Mouse (Mus musculus) ES-Bruce4 (cell line): ENCODE measurements around the gene Ubqln4. TPM values are rescaled to one million over a fixed set of nuclear protein-coding genes. Genes with fewer than 3 reads are reported as not detected.
"Not testable (repeated sequence)": the region's sequence is repeated elsewhere in the genome, so short reads cannot be mapped to it uniquely, and the experiment has no call there.

ENCODE experiments used
- H3K27ac ChIP-seq: 2 replicates; pipeline ENCODE4 v1.5.1; 2012; ENCODE audit warnings: low read length, inconsistent platforms; ENCODE audit not compliant: insufficient read depth
- H3K27me3 ChIP-seq: 2 replicates; pipeline ENCODE4 v1.6.1; 2012; ENCODE audit warnings: mild to moderate bottlenecking, low read length, inconsistent platforms; ENCODE audit not compliant: control insufficient read depth, poor library complexity, insufficient read depth, severe bottlenecking
- H3K36me3 ChIP-seq: 2 replicates; pipeline ENCODE4 v1.6.1; 2012; ENCODE audit warnings: inconsistent platforms, mild to moderate bottlenecking, low read length, moderate library complexity; ENCODE audit not compliant: control insufficient read depth, poor library complexity, insufficient read depth, severe bottlenecking
- H3K4me1 ChIP-seq: one replicate; pipeline ENCODE4 v1.8.1; 2011; ENCODE audit warnings: low read length; ENCODE audit not compliant: control insufficient read depth, insufficient read depth
- H3K4me3 ChIP-seq: 2 replicates; pipeline ENCODE4 v1.5.1; 2011; ENCODE audit warnings: low read depth, mild to moderate bottlenecking, low read length
- H3K9ac ChIP-seq: 2 replicates; pipeline ENCODE4 v1.6.1; 2012; ENCODE audit warnings: low read depth, mild to moderate bottlenecking, inconsistent platforms; ENCODE audit not compliant: poor library complexity, severe bottlenecking
- H3K9me3 ChIP-seq: replicated peaks from 2 replicates; pipeline ENCODE4 v1.6.1; 2012; ENCODE audit warnings: mild to moderate bottlenecking, low read length, inconsistent platforms; ENCODE audit not compliant: control insufficient read depth, poor library complexity, insufficient read depth, severe bottlenecking
- CTCF ChIP-seq: IDR thresholded peaks from one replicate; pipeline ENCODE4 v1.8.1; 2011; ENCODE audit warnings: low read depth, low read length
- EP300 ChIP-seq: IDR thresholded peaks from 2 replicates; pipeline ENCODE4 v1.6.1; 2011; ENCODE audit warnings: low read depth, low read length; ENCODE audit not compliant: insufficient read depth
- POLR2A ChIP-seq: IDR thresholded peaks from one replicate; pipeline ENCODE4 v1.8.1; 2011; ENCODE audit warnings: low read length; ENCODE audit not compliant: insufficient read depth
- polyA plus RNA-seq: library from polyadenylated mRNA; stranded (reverse); fragments of >200 nt; gene quantifications from 2 replicates; pipeline ENCODE4 v1.2.4, GENCODE M21; 2011; ENCODE audit warnings: low read depth; ENCODE audit not compliant: missing spikeins, insufficient read depth, insufficient read length

The Ubqln4 gene
- polyA plus RNA-seq, 1 experiment: 118 TPM

- Histone ChIP-seq H3K9me3 (peaks cover 4% of the 10 kb centered on the region), H3K27ac (peak overlapping the region; percentile 97), H3K36me3 (peaks cover 44% of the 10 kb centered on the region), H3K27me3 (no peaks in the 10 kb centered on the region), H3K9ac (peak overlapping the region; percentile 72), H3K4me3 (peak overlapping the region; percentile 69), H3K4me1 (peaks cover 4% of the 10 kb centered on the region)
- TF ChIP-seq POLR2A (no peak), CTCF (no peak), EP300 (no peak)
These were observed 16.1 kb downstream of the Ubqln4 start for GRCm38 (mm10) chr3:88569694-88570093.

- no peaks in the 10 kb centered on the region for H3K27me3 ChIP-seq
- H3K9me3 ChIP-seq: peaks cover 4% of the 10 kb centered on the region
- H3K9ac ChIP-seq: peak overlapping the region; percentile 72
- TF ChIP-seq POLR2A: no peak
- TF ChIP-seq EP300: 0 out of 2 replicates have a peak, but pooled peaks have one; percentile 49
- peaks cover 4% of the 10 kb centered on the region for H3K4me1 ChIP-seq
- H3K36me3 ChIP-seq: peaks cover 37% of the 10 kb centered on the region
- peak overlapping the region; percentile 64 for H3K4me3 ChIP-seq
- H3K27ac ChIP-seq: peak overlapping the region; percentile 97
These were observed 16.8 kb downstream of the Ubqln4 start for GRCm38 (mm10) chr3:88570341-88570740.

GRCm38 (mm10) chr3:88571856-88572255, 18.3 kb downstream of the Ubqln4 start:
- Histone ChIP-seq H3K9me3 (peaks cover 4% of the 10 kb centered on the region), H3K36me3 (peaks cover 28% of the 10 kb centered on the region), H3K4me3 (0 out of 2 replicates have a peak overlapping the region, but pooled peaks have one; percentile 0), H3K27me3 (no peaks in the 10 kb centered on the region), H3K4me1 (peaks cover 2% of the 10 kb centered on the region), H3K9ac (no peak overlapping the region), H3K27ac (peak overlapping the region; percentile 97)
- peak; percentile 93; the same call in 1 of the 2 replicates for TF ChIP-seq EP300
- no peak for TF ChIP-seq POLR2A
- TF ChIP-seq CTCF: no peak

GRCm38 (mm10) chr3:88572835-88573234, 19.3 kb downstream of the Ubqln4 start:
- Histone ChIP-seq H3K9me3 (peaks cover 4% of the 10 kb centered on the region), H3K27me3 (no peaks in the 10 kb centered on the region), H3K9ac (peak overlapping the region; percentile 19; the same call in 1 of the 2 replicates), H3K36me3 (peaks cover 25% of the 10 kb centered on the region), H3K4me3 (no peak overlapping the region), H3K27ac (peak overlapping the region; percentile 99), H3K4me1 (peaks cover 2% of the 10 kb centered on the region)
- no peak for TF ChIP-seq CTCF
- peak; percentile 99 for TF ChIP-seq EP300
- TF ChIP-seq POLR2A: no peak

GRCm38 (mm10) chr3:88573810-88574209, 20.3 kb downstream of the Ubqln4 start:
- no peak overlapping the region for H3K4me3 ChIP-seq
- H3K27ac ChIP-seq: peak overlapping the region; percentile 99
- H3K9ac ChIP-seq: peak overlapping the region; percentile 19; the same call in 1 of the 2 replicates
- peaks cover 2% of the 10 kb centered on the region for H3K4me1 ChIP-seq
- H3K36me3 ChIP-seq: peaks cover 16% of the 10 kb centered on the region
- TF ChIP-seq EP300 (0 out of 2 replicates have a peak, but pooled peaks have one; percentile 39), POLR2A (no peak), CTCF (no peak)
- no peaks in the 10 kb centered on the region for H3K27me3 ChIP-seq
- H3K9me3 ChIP-seq: peaks cover 4% of the 10 kb centered on the region

GRCm38 (mm10) chr3:88575540-88575939, 22.0 kb downstream of the Ubqln4 start, which contains the start of gene Ssr2:
TSS of gene Ssr2 (plus strand) at chr3:88575876.
- peak within 1 kb of the TSS; percentile 90 for H3K4me3 ChIP-seq
- H3K27me3 ChIP-seq: no peaks in the 10 kb centered on the region
- peaks cover 9% of the 10 kb centered on the region for H3K36me3 ChIP-seq
- H3K27ac ChIP-seq: peak within 1 kb of the TSS; percentile 99
- no peaks in the 10 kb centered on the region for H3K9me3 ChIP-seq
- TF ChIP-seq POLR2A (peak; percentile 13), EP300 (peak; percentile 83), CTCF (no peak)
- peak within 1 kb of the TSS; percentile 93 for H3K9ac ChIP-seq
- peaks cover 2% of the 10 kb centered on the region for H3K4me1 ChIP-seq

- not testable (repeated sequence) for H3K27me3 ChIP-seq, H3K4me1 ChIP-seq, H3K9me3 ChIP-seq
- Histone ChIP-seq H3K9ac (peak overlapping the region; percentile 93; the same call in 1 of the 2 replicates), H3K4me3 (peak overlapping the region; percentile 10; the same call in 1 of the 2 replicates), H3K36me3 (peaks cover 32% of the 10 kb centered on the region), H3K27ac (peak overlapping the region; percentile 82)
These were observed 24.3 kb downstream of the Ubqln4 start for GRCm38 (mm10) chr3:88577846-88578245.
